Mouse (Mus musculus): ENCODE data around the gene Btnl6. TPM values are rescaled to one million over a fixed set of nuclear protein-coding genes. Genes with fewer than 3 reads are reported as not detected.
"Not testable (repeated sequence)": the region's sequence is repeated elsewhere in the genome, so short reads cannot be mapped to it uniquely, and the experiment has no call there.

The Btnl6 gene
- total RNA-seq (2015; ENCODE audit: low replicate concordance) (not detected in 2 replicates), total RNA-seq (2017; ENCODE audit: low replicate concordance) (0.39 and 0.61 TPM in 2 replicates)

DNA sequence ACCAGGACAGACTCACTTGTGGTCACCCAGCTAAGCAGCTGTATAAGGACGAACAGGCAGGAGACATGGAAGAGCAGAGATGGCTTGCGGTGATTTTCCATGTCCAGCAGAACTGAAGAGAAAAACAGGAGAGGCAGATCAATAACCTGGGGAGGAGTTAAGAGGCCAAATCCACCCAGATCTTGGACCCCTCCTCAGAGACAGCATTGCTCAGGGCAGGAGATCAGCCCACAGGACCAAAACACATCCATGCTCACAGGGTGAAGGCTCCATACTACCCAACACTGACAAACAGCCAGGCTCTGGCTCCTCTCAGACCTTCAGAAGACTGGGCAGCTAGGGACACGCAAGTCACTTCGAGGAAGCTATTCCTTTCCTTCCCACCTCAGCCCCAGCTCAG, at the start of gene Btnl6:
Gene Btnl6 (minus strand): TSS at position 101 of the 400 bp plus-strand sequence.
- no peak for ATAC-seq (replicated peaks; ENCODE audit: low FRiP score, poor library complexity, severe bottlenecking)

DNA sequence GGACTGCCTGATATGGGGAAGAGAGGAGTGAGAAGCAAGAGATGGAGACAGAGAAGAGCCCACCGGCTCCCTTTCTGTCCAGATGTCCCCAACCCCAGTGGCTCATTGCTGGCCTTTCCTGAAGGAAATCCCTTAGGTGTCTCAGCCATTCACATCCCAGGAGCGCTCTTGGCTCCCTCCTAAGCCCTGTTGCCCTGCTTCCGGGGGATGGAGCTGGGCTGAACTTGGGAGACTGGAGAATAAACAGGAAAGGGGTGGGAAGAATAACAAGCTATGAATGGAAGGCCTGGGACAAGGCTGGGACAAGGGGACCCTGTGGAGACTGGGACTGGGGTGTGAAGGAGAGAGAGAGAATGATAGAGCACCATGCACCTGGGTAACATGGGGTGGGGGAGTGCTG, 47.6 kb upstream of the Btnl6 start:
- ATAC-seq (replicated peaks; ENCODE audit: low FRiP score, poor library complexity, severe bottlenecking): no peak

DNA sequence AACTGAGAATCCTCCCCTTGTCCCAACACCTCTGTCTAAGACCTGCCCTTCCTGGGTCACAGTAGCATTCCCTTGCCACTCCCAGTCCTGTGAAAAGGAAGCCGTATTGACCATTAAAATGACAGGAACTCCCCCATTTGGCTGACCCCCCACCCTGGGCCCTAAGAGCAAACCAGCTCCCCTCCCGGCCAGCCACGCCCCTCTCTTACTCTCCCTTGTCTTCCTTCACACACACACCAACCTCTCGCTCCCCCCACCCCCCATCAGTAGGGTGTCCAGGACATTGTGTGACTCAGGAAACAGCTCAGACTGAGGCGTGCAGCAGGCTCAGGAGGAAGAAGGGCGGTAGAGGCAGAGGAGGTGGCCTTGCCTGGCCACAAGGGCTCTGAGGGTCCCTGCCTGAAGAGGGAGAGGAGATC, 46.9 kb upstream of the Btnl6 start, which contains the start of gene Notch4:
Gene Notch4 (plus strand): TSS at position 266 of the 419 bp plus-strand sequence.
- no peak for ATAC-seq (replicated peaks; ENCODE audit: low FRiP score, poor library complexity, severe bottlenecking)

DNA sequence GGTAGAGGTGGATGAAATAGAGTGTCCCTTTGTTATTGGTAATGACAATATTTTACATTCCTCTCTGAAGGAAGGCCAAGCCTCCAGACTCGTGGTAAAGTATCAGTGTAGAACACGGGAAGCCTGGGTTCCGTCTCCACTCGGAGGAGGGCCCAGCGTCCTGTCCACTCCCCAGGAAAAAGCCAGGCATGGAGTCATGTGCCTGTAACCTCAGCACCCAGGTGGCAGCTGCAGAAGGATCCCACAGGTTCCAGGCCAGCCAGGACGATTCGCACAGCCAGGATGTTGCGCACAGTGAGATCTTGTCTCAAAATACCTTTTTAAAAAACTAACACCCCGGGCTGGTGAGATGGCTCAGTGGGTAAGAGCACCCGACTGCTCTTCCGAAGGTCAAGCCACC, 46.2 kb upstream of the Btnl6 start:
- ATAC-seq (replicated peaks; ENCODE audit: low FRiP score, poor library complexity, severe bottlenecking): no peak

DNA sequence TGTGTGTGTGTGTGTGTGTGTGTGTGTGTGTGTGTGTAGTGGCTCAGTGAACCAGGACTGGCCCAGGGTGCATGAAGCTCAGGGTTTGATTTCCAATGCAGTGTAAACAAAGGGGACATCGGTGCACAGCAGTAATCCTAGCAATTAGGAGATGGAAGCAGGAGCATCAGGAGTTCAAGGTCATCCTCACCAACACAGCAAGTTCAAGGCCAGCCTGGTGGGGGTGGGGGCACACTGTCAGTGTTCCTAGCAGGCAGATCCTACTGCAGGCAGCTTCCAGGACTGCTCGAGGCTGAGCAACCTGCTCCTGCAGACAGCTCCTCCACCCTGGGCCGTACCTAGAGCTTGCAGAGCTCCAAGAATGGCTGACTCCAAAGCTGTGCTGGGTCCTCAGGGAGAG, 45.4 kb upstream of the Btnl6 start:
- ATAC-seq (replicated peaks; ENCODE audit: low FRiP score, poor library complexity, severe bottlenecking): no peak

DNA sequence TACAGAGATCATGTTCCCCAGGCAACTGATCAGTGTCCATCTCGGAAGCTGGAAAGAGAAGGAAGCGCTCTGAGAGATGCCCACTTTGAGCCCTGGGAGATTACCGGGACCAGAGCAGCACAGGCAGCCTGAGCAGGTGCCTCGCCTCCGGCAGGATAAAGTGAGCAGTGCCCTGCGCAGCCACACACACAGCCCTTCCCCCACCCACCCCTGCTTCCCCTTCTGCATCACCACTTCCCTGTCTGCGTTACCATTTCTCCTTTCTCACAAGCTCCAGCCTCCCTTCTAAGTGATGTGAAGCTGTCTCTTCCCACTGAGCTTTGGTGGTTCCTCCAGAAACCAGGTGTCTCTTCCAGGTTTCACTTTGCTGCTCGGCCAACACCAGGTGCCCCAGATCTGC, 44.0 kb upstream of the Btnl6 start:
- ATAC-seq (replicated peaks; ENCODE audit: low FRiP score, poor library complexity, severe bottlenecking): no peak

DNA sequence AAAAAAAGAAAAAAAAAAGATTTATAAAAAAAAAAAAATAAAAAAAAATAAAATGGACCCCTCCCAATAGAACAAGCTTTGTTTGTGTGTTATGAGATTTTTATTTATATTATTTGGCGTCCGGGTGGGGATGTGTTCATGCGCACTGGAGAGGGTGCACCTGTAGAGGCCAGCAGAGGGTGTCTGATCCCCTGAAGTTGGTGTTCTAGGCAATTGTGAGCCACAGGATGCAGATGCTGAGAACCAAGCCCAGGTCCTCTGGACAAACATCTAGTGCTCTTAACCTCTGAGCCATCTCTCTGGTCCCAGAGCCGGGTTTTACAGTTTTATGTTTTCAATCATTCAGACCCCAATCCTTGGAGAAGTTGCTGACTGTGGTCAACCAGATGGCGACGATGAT, 43.3 kb upstream of the Btnl6 start:
- no peak for ATAC-seq (replicated peaks; ENCODE audit: low FRiP score, poor library complexity, severe bottlenecking)

DNA sequence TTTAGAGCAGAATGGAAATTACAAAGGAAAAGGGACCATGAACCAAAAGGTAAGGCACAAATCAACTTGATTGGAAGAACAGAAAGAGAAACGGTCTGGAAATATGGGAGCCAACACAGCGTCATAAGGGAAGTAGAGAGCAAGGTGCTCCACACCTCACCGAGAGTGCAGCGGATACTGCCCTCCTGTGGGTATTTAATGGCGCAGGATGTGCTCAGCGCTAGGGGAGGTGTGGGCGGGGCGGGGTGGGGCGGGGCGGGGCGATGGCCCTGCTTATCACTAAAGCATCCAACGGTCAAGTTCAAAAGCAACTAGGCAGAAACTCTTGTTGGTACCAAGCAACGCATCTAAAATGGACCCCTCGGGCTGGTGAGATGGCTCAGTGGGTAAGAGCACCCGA, 42.7 kb upstream of the Btnl6 start:
- no peak for ATAC-seq (replicated peaks; ENCODE audit: low FRiP score, poor library complexity, severe bottlenecking)

DNA sequence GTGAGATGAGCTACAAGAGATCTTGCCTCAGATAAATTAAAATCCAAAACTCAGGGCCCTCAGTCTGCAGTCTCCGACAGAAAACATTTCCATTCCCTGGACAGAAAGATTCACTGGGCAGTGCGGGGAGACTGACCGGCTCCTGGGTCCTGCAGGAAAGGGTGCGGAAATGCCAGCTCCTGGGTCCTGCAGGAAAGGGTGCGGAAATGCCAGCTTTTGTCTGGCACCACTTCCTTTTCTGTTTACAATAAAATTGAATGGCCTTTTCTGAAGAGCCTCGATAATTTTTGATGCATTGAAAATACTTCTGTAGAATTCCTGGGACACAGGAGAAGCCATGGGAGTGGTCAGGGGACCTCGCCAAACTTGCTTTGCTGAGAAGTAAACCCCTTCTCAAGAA, 42.0 kb upstream of the Btnl6 start:
- ATAC-seq (replicated peaks; ENCODE audit: low FRiP score, poor library complexity, severe bottlenecking): no peak

DNA sequence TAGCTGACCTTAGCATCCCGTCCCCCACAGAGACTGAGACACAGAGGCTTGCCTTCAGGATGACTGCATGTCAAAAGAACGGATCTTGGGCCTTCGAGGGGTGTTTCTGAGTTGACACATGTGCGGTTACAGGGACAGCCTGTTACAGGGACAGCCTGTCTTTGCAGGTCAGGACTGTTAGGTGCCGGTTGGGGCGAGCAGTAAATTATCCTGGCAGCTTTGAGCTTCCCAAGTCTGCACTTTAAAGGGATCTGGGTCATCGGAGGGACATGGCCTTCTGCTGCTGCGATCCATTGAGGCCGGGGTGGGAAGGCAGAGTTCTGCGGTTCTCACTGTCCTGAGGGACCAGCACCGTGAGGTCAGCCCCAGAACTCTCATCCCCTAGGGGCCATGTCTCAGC, 40.3 kb upstream of the Btnl6 start:
- ATAC-seq (replicated peaks; ENCODE audit: low FRiP score, poor library complexity, severe bottlenecking): no peak

DNA sequence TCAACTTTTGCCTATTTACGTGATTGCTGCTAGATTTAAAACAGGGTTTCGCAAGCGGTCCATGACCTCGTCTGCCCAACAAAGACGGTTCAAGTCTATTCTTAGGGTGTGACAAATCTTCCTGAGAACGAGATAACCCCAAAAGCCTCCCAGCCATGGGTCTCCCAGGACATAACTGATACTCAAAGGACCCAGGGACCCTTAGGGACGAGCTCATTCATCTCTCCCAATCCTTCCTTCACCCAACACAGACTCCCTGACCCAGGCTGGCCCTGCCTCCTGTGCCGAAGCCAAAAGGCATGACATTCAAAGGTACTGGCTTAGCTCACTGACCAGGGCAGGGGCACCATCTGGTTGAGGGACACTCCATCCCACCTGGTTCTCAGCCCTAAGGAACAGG, 39.3 kb upstream of the Btnl6 start:
- no peak for ATAC-seq (replicated peaks; ENCODE audit: low FRiP score, poor library complexity, severe bottlenecking)

DNA sequence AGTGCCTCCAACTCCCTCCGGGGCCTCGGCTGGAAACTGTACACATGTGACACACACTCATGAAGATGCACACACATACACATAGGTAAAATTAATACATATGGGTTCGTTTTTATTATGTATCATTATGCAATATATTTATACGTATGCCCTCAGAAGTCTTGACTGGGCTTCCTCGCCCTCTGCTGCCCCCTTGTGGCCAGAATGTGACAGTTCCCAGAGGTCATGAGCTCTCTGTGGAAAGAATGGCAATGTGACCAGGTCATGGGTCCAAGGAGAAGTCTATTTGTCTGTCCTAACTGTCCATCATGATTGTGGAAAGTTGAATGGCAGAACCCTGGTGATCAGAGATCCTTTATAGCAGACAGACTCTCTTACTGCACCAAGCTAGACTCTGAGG, 38.3 kb upstream of the Btnl6 start:
- peak; percentile 64; the same call in 1 of the 2 replicates for ATAC-seq (replicated peaks; ENCODE audit: low FRiP score, poor library complexity, severe bottlenecking)

DNA sequence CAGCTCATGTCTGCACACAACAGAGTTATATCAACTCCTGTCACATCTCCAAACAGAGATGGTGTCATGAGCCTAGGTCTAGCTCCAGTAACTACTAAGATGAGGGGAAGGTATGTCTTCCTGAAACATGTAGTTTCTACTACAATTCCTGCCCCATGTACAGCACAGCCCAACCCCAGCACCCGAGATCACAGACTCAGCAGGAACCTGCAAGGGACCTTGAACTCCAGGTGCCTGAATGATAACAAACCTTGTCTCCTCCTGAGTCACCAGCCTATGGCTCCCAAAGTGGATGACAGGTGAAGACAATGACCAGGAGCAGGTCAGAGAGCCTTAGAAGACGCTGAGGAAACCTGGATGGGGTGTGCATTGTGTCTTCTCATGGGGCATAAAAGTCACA, 32.7 kb upstream of the Btnl6 start:
- ATAC-seq (replicated peaks; ENCODE audit: low FRiP score, poor library complexity, severe bottlenecking): no peak

DNA sequence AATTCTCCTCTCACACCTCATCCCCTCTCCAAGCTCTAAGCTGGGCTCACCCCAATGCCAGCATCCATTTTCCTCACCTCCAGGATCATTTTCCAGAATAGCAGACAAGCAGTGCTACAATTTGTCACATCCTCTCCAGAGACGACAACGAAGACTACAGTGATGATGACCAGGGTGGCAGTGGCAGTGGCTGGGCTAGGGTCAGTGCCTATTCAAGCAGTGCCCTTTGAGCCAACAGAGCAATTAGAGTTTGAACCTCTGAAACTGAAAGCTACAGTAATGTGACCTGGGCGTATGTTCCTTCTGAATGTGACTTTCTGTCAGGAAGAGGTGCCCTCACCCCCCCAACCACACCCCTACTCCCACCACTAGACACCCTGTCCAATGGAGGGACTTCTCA, 32.0 kb upstream of the Btnl6 start:
- no peak for ATAC-seq (replicated peaks; ENCODE audit: low FRiP score, poor library complexity, severe bottlenecking)

DNA sequence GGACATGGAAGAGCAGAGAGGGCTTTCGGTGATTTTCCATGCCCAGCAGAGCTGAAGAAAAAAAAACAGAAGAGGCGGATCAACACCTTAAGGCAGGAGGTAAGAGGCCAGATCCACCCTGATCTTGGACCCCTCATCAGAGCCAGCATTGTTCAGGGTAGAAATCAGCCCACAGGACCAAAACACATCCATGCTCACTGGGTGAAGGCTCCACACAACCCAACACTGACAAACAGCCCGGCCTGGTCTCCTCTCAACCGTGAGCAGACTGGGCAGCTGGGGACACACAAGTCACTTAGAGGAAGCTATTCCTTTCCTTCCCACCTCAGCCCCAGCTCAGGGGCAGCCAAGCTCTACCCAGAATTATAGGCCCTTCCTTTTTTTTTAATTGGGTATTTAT, 30.4 kb upstream of the Btnl6 start:
- no peak for ATAC-seq (replicated peaks; ENCODE audit: low FRiP score, poor library complexity, severe bottlenecking)

DNA sequence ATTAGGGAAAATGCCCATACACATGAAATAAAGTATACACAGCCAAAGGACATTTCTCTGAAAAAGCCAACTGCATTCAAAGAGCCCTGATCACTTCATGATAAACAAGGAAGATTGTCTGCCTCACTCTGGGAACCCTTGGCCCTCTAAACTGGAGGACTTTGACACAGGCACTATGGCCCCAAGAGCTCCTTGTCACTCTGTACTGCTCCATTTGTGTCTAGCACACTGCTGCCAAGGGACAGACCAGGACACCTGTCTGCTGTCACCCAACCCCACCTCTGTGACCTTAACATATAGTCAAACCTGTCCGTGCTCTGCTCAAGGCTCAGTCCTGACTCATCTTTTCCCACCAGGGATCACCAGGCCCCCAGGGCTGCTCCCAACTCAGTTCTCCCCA, 29.6 kb upstream of the Btnl6 start:
- ATAC-seq (replicated peaks; ENCODE audit: low FRiP score, poor library complexity, severe bottlenecking): no peak

DNA sequence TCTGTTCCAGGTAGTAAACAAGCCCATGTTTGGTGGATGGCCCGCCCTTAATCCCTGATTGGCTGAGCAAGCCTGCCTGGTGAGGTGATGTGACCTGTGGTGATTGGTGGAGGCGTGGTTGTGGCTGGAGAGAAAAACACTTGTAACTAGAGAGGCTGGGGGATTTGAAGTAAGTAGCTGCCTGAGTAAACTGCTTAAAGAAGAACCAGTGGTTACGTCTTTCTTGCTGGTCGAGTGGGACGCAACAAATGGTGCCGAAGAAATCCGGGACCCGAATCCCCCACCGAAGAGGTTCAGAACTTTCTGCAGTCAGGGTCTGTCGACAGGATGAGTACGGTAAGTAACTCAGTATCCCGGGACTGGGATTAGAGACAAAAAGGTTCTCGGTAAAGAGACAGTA, 26.4 kb upstream of the Btnl6 start:
- not testable (repeated sequence) for ATAC-seq (replicated peaks; ENCODE audit: low FRiP score, poor library complexity, severe bottlenecking)

DNA sequence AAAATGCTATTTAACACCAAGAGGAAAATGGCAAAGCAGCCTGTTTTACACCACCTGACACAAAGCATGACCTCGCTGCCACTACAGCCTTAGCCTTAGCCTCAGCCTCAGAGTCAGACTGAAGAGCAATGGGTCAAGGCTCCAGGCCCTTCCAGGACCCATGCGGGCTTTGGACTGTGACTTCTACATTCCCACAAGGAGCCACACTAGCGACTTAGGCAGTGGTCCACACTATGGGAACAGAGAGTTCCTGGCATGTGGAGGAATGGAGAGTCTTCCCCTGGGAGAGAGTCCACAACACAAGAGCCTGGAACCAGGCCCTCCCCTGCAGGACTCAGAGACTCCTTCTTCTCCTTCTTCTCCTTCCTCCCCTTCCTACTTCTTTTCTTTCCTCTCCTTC, 15.5 kb upstream of the Btnl6 start:
- no peak for ATAC-seq (replicated peaks; ENCODE audit: low FRiP score, poor library complexity, severe bottlenecking)

DNA sequence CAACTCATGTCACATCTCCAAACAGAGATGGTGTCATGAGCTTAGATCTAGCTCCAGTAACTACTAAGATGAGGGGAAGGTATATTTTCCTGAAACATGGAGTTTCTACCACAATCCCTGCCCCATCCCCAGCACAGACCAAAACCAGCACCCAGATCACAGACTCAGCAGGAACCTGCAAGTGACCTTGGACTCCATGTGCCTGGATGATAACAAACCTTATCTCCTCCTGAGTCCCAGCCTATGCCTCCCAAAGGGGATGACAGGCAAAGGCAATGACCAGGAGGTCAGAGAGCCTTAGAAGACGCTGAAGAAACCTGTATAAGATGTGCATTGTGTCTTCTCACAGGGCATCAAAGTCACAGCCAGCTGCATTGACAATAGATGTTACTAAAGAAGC, 1.8 kb upstream of the Btnl6 start:
- ATAC-seq (replicated peaks; ENCODE audit: low FRiP score, poor library complexity, severe bottlenecking): no peak

DNA sequence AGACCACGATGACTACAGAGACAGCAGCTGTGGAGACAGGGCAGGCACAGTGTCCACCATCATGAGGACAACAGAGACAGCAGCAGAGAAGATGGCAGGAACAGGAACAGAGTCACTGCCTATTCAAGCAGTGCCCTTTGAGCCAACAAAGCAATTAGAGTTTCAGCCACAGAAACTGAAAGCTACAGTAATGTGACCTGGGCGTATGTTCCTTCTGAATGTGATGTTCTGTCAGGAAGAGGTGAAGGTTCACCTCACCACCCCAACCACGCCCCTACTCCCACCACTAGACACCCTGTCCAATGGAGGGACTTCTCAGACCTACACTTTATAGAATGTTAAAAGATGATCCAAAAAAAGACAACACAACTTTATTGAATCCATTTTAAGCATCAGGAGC, 1.4 kb upstream of the Btnl6 start:
- not testable (repeated sequence) for ATAC-seq (replicated peaks; ENCODE audit: low FRiP score, poor library complexity, severe bottlenecking)

DNA sequence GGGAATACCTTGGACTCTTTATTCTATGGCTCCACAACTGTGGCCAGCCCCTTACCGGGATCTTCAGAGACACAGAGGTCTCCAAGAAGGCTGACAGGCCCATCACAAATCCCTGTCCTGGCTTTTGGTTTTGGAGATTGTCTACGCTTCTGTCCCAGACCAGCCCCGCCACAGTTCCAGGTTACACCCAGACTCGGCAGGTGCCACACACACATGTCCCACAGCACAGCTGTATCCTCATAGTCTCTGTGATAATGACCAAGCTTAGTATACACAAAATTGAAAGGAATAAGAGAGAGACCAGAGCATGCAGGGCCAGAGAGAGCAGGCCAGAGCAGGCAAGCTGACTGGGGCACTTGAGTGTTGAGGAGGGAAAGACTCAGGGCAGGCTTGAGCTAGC, 643 bp upstream of the Btnl6 start:
- ATAC-seq (replicated peaks; ENCODE audit: low FRiP score, poor library complexity, severe bottlenecking): no peak

DNA sequence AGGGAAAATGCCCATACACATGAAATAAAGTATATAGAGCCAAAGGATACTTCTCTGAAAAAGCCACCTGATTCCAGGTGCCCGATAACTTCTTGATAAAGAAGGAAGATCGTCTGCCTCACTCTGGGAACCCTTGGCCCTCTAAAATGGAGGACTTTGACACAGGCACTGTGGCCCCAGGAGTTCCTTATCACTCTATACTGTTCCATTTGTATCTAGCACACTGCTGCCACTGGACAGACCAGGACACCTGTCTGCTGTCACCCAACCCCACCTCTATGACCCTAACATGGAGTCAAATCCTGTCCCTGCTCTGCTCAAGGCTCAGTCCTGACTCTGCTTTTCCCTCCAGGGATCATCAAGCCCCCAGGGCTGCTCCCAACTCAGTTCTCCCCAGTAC, 638 bp downstream of the Btnl6 start:
- no peak for ATAC-seq (replicated peaks; ENCODE audit: low FRiP score, poor library complexity, severe bottlenecking)

DNA sequence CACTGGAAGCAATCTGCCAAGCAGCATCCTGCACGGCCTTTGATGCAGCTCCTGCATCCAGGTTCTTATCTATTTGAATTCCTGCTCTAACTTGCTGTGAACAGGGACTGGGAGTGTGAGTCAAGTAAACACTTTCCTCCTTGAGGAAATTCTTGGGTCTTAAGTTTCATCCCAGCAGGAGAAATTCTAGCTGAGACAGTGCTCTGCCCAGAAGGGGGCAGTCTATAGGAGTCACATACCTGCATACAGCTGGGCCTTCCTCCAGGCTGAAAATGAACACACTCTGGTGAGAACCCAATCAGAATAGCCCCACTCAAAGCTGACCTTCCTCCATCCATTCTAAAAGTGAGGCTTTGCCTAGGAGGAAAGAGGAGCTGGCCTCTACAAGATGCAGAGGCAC, 5.4 kb downstream of the Btnl6 start:
- ATAC-seq (replicated peaks; ENCODE audit: low FRiP score, poor library complexity, severe bottlenecking): not testable (repeated sequence)

Data from erythroid progenitor cell, adult 5-6 weeks (primary cell).